Mouse (Mus musculus) cerebellum, adult 2 months (tissue): ENCODE results near the gene 2700049A03Rik.

Experiments
- CTCF ChIP-seq: fragments of 200-500 bp; IDR thresholded peaks from 2 replicates; pipeline ENCODE4 v1.5.1; 2011; ENCODE audit warnings: low read depth, mild to moderate bottlenecking, control low read depth, low read length, moderate library complexity, borderline replicate concordance; ENCODE audit not compliant: insufficient read depth
- POLR2A ChIP-seq: fragments of 200-500 bp; IDR thresholded peaks from 2 replicates; pipeline ENCODE4 v1.6.1; 2011; ENCODE audit warnings: low read length, control low read depth, borderline replicate concordance; ENCODE audit not compliant: insufficient read depth

DNA sequence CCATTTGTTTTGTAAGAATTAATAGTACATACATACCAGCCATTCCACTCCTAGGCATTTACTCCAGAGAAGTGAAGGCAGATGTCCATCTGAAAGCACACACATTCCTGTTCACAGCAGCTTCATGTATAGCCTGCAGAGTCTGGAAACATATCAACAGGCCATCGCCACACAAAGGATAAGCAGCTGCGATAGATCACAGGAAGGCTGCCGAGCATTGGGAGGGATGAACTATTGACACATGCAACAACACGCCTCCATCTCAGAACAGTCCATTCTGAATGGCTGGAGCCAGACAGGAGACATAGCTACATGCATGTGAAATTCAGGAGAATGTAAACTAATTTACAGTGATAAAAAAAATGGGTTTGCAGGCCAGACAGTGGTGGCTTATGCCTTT lies 127.6 kb downstream of the 2700049A03Rik start:
- TF ChIP-seq CTCF (no peak), POLR2A (no peak)
